Mouse (Mus musculus) bone marrow macrophage, adult 2 months (primary cell): Measurements from ENCODE around the gene Dusp3.

Experiments
- CTCF ChIP-seq: IDR thresholded peaks from 2 replicates; pipeline ENCODE4 v1.5.1; 2012; ENCODE audit warnings: low read depth, mild to moderate bottlenecking, low read length, moderate library complexity
- POLR2A ChIP-seq: IDR thresholded peaks from 2 replicates; pipeline ENCODE4 v1.6.1; 2012; ENCODE audit warnings: mild to moderate bottlenecking, low read depth, low read length, borderline replicate concordance

DNA sequence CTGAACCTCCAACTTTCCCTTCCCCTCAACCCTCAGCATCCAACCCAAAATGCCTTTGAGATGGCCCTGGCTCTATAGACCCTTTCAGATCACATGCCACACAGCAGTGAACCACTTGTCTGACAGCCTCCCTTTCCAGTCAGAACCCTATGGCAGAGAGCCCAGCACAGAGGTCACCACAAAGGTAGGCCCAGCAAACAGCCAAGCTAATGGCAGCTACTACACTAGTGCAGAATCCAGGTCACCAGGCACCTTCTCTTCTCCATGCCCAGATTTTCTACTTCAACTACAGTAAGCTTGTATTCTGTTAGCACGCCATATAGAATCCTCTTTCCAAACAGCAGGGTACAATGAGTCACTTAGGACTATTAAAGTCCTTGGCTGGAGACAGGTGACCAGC lies 29.3 kb upstream of the Dusp3 start:
- TF ChIP-seq CTCF (no peak), POLR2A (no peak)
